Mouse (Mus musculus) c-Kit-negative CD71-positive TER-119-positive erythroid progenitor cells, embryonic 14.5 days (primary cell): ENCODE data around the gene Spc24.
"Not testable (repeated sequence)": the region's sequence is repeated elsewhere in the genome, so short reads cannot be mapped to it uniquely, and the experiment has no call there.

Experiments used
- DNase-seq: peaks from one replicate; pipeline ENCODE4 v3.0.0-alpha.2; 2013; ENCODE audit warnings: low read depth, low spot score

The Spc24 gene

GRCm38 (mm10) chr9:21760155-21761088, at the start of gene Spc24:
Gene Spc24 (minus strand): TSS chr9:21760303.
- peak; percentile 97 for DNase-seq

- no peak for DNase-seq
Measured at GRCm38 (mm10) chr9:21808561-21808960, 48.5 kb upstream of the Spc24 start.

GRCm38 (mm10) chr9:21806976-21807375, 46.9 kb upstream of the Spc24 start:
- no peak for DNase-seq

GRCm38 (mm10) chr9:21806363-21806762, 46.3 kb upstream of the Spc24 start:
- no peak for DNase-seq

DNA sequence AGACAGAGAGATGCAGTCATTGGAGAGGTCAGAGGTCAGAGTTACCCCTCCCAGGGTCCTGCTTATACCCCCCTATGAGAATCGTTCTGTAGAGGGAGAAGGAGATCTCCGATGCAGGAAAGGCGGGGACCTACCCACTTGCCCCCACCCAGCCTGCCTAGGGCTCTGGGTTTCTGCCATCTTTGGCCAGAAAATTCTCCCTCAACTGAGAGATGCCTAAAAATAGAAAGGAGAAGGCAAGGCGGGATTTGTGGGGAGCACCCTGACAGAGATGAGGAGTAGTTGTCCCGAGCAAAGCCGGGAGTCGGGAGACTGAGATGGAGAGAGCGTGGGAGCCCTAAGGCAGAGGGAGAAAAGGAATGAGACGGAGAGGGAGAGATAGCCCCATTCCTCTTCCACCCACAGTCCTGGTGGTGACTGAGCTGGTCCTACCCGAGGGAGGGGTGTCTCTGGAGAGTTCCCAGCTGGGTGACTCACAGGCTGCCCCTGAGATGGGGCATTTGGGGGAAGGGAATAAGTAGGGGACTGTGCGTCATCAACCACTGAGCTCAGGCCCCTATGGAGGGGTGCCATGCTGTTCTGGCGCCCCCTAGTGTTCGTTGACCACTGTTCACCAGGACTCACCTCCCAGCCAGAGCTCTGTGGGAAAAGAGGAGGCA, 44.0 kb upstream of the Spc24 start:
- DNase-seq: peak; percentile 57

- no peak for DNase-seq
Measured at GRCm38 (mm10) chr9:21801591-21801990, 41.5 kb upstream of the Spc24 start.

DNA sequence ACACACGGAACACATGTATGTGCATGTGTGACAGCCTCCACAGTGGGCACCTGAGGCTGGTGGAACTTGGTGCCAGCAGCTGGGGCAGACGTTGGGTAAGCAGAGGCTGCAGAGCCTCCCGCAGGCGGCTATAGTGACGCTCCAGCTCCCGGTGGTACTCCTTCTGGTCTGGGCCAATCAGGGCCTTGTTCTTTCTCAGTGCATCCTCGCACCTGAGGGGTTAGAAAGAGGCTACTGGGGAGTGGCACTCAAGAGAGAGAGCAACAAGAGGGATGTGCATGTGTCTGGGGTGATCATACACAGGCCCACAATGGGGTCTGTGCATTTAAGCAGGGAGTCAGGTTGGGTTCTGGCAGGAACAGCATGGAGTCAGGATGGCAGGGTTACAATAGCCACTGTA, 41.0 kb upstream of the Spc24 start:
- DNase-seq: no peak

GRCm38 (mm10) chr9:21799010-21799350, 38.9 kb upstream of the Spc24 start:
- no peak for DNase-seq

GRCm38 (mm10) chr9:21798345-21799009, 38.4 kb upstream of the Spc24 start, which contains the start of gene Kank2:
Gene Kank2 (minus strand): TSS chr9:21798744.
- peak; percentile 49 for DNase-seq

- DNase-seq: no peak
Measured at GRCm38 (mm10) chr9:21797921-21798344, 37.8 kb upstream of the Spc24 start.

DNA sequence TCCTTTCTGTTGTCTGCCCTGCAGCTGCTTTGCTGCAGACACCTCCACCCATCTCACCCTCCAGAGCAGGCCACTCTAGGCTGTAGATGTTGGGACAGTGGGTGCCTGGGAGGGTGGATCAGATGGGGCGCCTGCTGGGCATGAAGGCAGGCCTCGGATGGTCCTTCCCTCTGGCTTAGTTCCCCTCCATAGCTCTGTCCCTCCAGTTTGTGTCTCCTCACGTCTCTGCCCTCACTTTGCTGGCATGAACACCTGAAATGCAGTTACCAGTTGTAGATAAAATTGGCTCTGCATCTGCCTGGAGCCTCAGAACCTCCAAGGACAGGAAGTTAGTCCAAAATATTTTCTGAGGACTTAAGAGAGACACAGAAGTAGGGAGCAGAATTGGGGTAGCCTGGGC, 36.8 kb upstream of the Spc24 start:
- no peak for DNase-seq

DNA sequence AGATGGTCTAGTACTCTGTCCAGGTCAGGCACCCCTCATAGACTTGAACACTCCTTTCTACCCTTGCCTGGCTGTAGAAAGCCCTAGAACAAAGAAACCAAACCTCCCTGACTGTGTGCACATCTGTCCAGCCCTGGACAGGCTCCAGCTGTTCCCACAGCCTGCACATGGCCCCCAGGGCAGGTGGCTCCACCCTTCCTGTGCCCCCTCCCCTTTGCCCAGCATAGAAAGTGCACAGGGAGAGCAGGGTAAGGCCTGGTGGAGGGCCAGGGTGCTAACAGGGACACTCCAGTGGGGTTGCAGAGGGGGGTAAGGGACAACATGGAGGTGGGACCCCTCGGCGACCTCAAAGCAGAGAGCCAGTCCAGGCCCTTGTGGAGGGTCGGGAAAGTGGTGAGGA, 36.2 kb upstream of the Spc24 start:
- DNase-seq: no peak

GRCm38 (mm10) chr9:21795579-21795978, 35.5 kb upstream of the Spc24 start:
- no peak for DNase-seq

- DNase-seq: no peak
Measured at GRCm38 (mm10) chr9:21794925-21795324, 34.8 kb upstream of the Spc24 start.

DNA sequence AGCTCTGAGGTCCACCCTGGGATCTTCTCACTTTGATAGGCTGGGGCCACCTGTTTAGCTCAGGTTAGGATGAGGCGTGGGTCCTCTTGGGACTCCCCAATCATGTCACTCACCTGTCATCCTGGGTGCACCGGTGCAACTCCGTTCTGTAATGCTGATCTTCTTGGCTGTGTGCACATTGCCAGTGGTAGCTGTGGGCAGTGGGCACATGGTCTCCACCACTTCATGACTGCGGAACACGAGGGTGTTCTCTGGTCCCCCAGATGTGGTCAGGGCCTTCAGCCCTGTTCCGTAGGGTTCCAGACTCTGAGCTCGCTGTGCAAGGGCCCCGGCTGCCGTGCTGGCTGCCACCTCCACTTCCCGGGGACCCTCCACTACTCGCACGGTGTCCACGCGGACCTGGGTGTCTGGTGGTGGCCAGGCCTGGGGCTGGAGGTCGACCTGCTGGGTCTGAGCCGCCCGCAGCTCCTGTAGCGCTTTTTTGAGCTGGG, 34.3 kb upstream of the Spc24 start:
- no peak for DNase-seq

- not testable (repeated sequence) for DNase-seq
Measured at GRCm38 (mm10) chr9:21793507-21793906, 33.4 kb upstream of the Spc24 start.

- no peak for DNase-seq
Measured at GRCm38 (mm10) chr9:21792644-21793043, 32.5 kb upstream of the Spc24 start.

GRCm38 (mm10) chr9:21791861-21792260, 31.8 kb upstream of the Spc24 start:
- DNase-seq: no peak

GRCm38 (mm10) chr9:21788234-21788633, 28.1 kb upstream of the Spc24 start:
- no peak for DNase-seq

GRCm38 (mm10) chr9:21787654-21788053, 27.6 kb upstream of the Spc24 start:
- DNase-seq: no peak

DNA sequence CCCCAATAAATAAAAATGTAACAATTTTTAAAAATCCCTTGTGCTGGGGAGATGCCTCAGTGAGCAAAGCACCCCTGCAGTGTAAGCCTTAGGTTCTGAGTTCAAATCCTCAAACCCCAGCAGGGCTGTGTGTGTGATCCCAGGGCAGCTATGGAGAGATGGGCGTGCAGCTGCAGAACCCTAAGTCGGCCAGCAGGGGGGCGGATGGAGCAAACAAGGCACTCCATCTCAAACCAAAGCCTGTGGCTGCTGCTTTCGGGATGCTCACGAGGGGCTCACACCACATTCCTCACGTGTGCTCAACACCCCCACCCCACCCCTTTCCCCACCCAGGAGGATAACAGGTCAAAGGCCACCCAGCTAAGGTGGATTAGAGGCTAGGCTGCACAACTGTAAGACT, 26.8 kb upstream of the Spc24 start:
- DNase-seq: no peak

DNA sequence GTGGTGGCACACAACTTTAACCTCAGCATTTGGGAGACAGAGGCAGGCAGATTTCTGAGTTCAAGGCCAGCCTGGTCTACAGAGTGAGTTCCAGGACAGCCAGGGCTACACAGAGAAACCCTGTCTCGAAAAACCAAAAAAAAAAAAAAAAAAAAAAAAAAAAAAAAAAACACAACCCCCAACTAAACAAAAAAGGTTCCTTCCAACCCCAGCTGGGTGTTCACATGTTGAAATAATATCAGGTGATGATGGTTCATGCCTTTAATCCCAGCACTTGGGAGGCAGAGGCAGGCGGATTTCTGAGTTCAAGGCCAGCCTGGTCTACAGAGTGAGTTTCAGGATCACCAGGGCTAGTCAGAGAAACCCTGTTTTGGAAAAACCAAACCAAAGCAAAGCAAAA, 26.2 kb upstream of the Spc24 start:
- not testable (repeated sequence) for DNase-seq
